Mouse (Mus musculus): ENCODE measurements around the gene Hoxd8. TPM values are rescaled to one million over a fixed set of nuclear protein-coding genes. Genes with fewer than 3 reads are reported as not detected.

The Hoxd8 gene
- total and polyA plus RNA-seq, 2 experiments from 2014 or later, result 0.37 TPM; not detected in 1

DNA sequence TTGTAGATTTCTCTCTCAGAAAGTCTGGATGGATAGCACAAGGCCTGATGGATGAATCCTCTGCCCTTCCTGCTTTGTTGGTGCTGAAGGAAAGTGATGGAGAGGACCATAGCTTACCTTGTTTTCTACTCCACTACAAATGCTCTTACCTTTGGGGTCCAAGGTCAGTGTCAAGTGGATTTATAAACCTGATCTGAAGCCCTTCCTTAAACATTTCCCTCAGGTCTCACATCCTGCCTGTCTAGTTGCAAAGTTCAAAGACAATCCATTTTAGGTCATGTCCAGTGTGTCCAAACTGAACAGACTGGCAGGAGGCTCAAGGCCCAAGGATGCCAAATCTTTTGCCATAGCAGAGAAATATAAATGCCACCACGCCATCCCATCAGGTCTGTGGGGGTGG, 47.4 kb downstream of the Hoxd8 start:
- H3K36me3 ChIP-seq (ENCODE audit: insufficient read depth, low read length), result no peaks in the 10 kb centered on the region
- ATAC-seq (no peak), DNase-seq (ENCODE audit: low spot score) (no peak)
- H3K4me1 ChIP-seq (ENCODE audit: insufficient read depth, low read length), result no peaks in the 10 kb centered on the region
- H3K4me2 ChIP-seq (ENCODE audit: low read depth, low read length), result no peak overlapping the region
- H3K9ac ChIP-seq (replicated peaks; ENCODE audit: low read length), result no peak overlapping the region
- TF ChIP-seq CTCF (IDR thresholded peaks at IDR 0.05; ENCODE audit: low read depth), result no peak
- no peak overlapping the region for H3K27ac ChIP-seq
- 89% methylated on average over 1 of the region's 1 CpGs for WGBS
- no peak overlapping the region for H3K4me3 ChIP-seq (ENCODE audit: low read length)
- H3K9me3 ChIP-seq (ENCODE audit: low read length), result no peaks in the 10 kb centered on the region
- peaks cover 77% of the 10 kb centered on the region for H3K27me3 ChIP-seq (ENCODE audit: insufficient read depth, low read length)

DNA sequence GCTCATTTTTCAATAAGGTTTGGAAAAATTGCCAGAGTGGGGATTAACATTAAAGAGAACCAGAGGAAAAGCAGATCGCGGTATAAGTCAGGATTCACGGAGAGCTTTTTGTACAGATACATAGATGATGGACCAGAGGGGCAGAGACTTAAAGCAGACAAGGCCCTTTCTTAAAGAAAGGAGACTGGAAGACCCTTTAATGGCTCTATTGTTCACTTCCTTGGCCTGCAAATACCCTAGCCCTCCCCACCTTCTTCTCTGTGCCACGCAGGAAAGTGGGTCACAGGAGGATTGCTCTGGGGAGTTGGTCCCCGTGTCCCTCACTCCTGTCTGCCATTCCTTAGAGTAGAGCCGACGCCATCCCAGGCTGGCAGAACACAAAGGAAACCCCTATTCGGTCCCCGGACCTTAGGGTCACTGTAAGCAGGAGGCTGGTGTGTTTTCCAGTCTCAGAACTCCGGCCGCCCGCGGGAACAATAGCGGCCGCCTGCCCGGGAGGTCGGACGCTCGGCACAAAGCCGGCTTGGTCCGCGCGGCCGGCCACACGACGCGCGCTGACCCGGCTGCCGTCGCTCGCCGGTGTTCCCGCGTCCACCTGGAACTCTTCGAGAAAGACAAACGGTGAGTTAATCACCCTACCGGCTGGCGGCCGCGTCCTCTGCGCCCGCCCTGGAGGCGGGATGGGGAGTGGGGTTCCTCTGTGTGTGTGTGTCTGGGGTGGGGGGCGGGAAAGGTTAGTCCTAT, 48.2 kb downstream of the Hoxd8 start:
- ATAC-seq, result no peak

DNA sequence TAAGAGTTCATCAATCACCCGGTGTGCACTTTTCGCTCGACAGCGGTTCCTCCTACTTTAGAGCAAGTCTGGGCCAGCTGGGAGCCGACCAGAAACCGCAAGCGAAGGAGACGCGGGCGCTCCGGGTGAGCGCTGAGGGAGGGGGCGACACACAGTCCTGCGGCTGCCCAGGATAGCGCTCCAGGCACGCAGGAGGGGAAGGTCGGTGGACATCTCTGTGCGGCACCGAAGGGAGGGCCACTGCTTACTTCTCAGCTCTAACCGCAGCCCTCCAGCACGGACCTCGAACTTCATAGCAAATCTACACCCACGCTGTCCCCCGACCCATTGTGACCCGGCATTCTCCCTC, 48.7 kb downstream of the Hoxd8 start:
- H3K4me2 ChIP-seq (ENCODE audit: low read depth, low read length), result peak overlapping the region; percentile 52
- no peak overlapping the region; the same call in 1 of the 2 replicates for H3K9ac ChIP-seq (replicated peaks; ENCODE audit: low read length)
- no peaks in the 10 kb centered on the region for H3K9me3 ChIP-seq (ENCODE audit: low read length)
- no peak overlapping the region for H3K27ac ChIP-seq
- H3K4me3 ChIP-seq (ENCODE audit: low read length), result peak overlapping the region; percentile 32
- no peaks in the 10 kb centered on the region for H3K4me1 ChIP-seq (ENCODE audit: insufficient read depth, low read length)
- WGBS, result 2% methylated on average over 22 of the region's 25 CpGs
- peaks cover 72% of the 10 kb centered on the region for H3K27me3 ChIP-seq (ENCODE audit: insufficient read depth, low read length)
- no peak for ATAC-seq
- peak; percentile 7 for DNase-seq (ENCODE audit: low spot score)
- no peaks in the 10 kb centered on the region for H3K36me3 ChIP-seq (ENCODE audit: insufficient read depth, low read length)
- no peak for TF ChIP-seq CTCF (IDR thresholded peaks at IDR 0.05; ENCODE audit: low read depth)

More for the DNA sequence above, 48.2 kb downstream of the Hoxd8 start:
- Histone ChIP-seq H3K4me3 (ENCODE audit: low read length) (peak overlapping the region; percentile 32), H3K9me3 (ENCODE audit: low read length) (no peaks in the 10 kb centered on the region), H3K27me3 (ENCODE audit: insufficient read depth, low read length) (peaks cover 72% of the 10 kb centered on the region), H3K4me1 (ENCODE audit: insufficient read depth, low read length) (no peaks in the 10 kb centered on the region), H3K27ac (no peak overlapping the region; the same call in 1 of the 2 replicates), H3K9ac (replicated peaks; ENCODE audit: low read length) (peak overlapping the region; percentile 38; the same call in 1 of the 2 replicates), H3K36me3 (ENCODE audit: insufficient read depth, low read length) (no peaks in the 10 kb centered on the region), H3K4me2 (ENCODE audit: low read depth, low read length) (peak overlapping the region; percentile 52)
- TF ChIP-seq CTCF (IDR thresholded peaks at IDR 0.05; ENCODE audit: low read depth), result no peak
- DNase-seq (ENCODE audit: low spot score), result peak; percentile 13
- 2% methylated on average over 45 of the region's 45 CpGs for WGBS

DNA sequence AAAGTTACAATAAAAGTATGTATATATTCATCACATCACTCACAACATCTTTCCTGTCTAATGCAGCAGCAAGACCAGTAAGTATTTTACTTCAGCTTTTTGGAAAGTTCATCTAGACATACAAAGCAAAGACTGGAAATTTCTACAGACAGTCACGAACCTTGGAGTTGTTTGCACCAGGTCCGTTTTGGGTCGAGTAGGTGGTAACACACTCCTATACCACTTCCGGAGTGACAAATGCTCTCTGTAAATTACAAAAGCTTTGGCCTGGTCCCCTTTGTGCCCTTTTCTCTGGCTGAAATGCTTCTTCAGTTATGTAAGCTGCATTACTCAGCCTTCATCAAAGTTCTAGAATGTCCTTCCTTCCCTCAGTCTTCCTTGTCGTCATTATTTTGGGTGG, 49.3 kb downstream of the Hoxd8 start:
- no peaks in the 10 kb centered on the region for H3K36me3 ChIP-seq (ENCODE audit: insufficient read depth, low read length)
- TF ChIP-seq CTCF (IDR thresholded peaks at IDR 0.05; ENCODE audit: low read depth), result no peak
- no peak overlapping the region for H3K4me2 ChIP-seq (ENCODE audit: low read depth, low read length)
- DNase-seq (ENCODE audit: low spot score), result no peak
- H3K9me3 ChIP-seq (ENCODE audit: low read length), result no peaks in the 10 kb centered on the region
- WGBS, result 27% methylated on average over 5 of the region's 5 CpGs
- ATAC-seq, result no peak
- peaks cover 78% of the 10 kb centered on the region for H3K27me3 ChIP-seq (ENCODE audit: insufficient read depth, low read length)
- H3K4me1 ChIP-seq (ENCODE audit: insufficient read depth, low read length), result no peaks in the 10 kb centered on the region
- no peak overlapping the region for H3K9ac ChIP-seq (replicated peaks; ENCODE audit: low read length)
- no peak overlapping the region for H3K4me3 ChIP-seq (ENCODE audit: low read length)
- no peak overlapping the region for H3K27ac ChIP-seq

MicroRNA genes within 50 kb of the gene (microRNA counts, 519-probe panel; counts per million panel counts)
- 4,484 counts per million, percentile 79 among the panel's probes with 10 or more counts for microRNA mmu-miR-10b

Small RNAs within 50 kb of the gene (microRNA-seq; reads per million reads assigned to microRNA genes)
- 0 reads per million in 2 experiments for gene Gm44463
- gene Mir10b, result 10,986 to 11,055 reads per million in 2 experiments

Other genes with a start within 250 kb of the Hoxd8 start
- 28.4 and 54.2 TPM in 2 replicates for gene Lnpk, start 125.2 kb upstream of the Hoxd8 start, total RNA-seq (2014; rRNA removed)
- gene Lnpk, start 125.2 kb upstream of the Hoxd8 start, polyA plus RNA-seq (2015; fragmentation: Nextera tagmentation; extraction: Ambion mirVana), result 40.8 and 41.0 TPM in 2 replicates
- gene Evx2, start 45.1 kb upstream of the Hoxd8 start, total RNA-seq (2014; rRNA removed), result 4.3 and 9.6 TPM in 2 replicates
- gene Evx2, start 45.1 kb upstream of the Hoxd8 start, polyA plus RNA-seq (2015; fragmentation: Nextera tagmentation; extraction: Ambion mirVana), result 0.39 and 0.55 TPM in 2 replicates
- gene Hoxd13, start 36.3 kb upstream of the Hoxd8 start, total RNA-seq (2014; rRNA removed), result 0.21 TPM in 1 of 2 replicates, not detected in the other
- 0.09 TPM in 1 of 2 replicates, not detected in the other for gene Hoxd13, start 36.3 kb upstream of the Hoxd8 start, polyA plus RNA-seq (2015; fragmentation: Nextera tagmentation; extraction: Ambion mirVana)
- not detected in 2 replicates for gene Hoxd12, start 29.6 kb upstream of the Hoxd8 start, total RNA-seq (2014; rRNA removed)
- gene Hoxd12, start 29.6 kb upstream of the Hoxd8 start, polyA plus RNA-seq (2015; fragmentation: Nextera tagmentation; extraction: Ambion mirVana), result not detected in 2 replicates
- gene Hoxd11, start 25.1 kb upstream of the Hoxd8 start, total RNA-seq (2014; rRNA removed), result not detected in 2 replicates
- not detected in 2 replicates for gene Hoxd11, start 25.1 kb upstream of the Hoxd8 start, polyA plus RNA-seq (2015; fragmentation: Nextera tagmentation; extraction: Ambion mirVana)
- gene Hoxd10, start 12.7 kb upstream of the Hoxd8 start, total RNA-seq (2014; rRNA removed), result not detected in 2 replicates
- gene Hoxd10, start 12.7 kb upstream of the Hoxd8 start, polyA plus RNA-seq (2015; fragmentation: Nextera tagmentation; extraction: Ambion mirVana), result not detected in 2 replicates
- gene Hoxd9, start 6.9 kb upstream of the Hoxd8 start, total RNA-seq (2014; rRNA removed), result not detected in 2 replicates
- gene Hoxd9, start 6.9 kb upstream of the Hoxd8 start, polyA plus RNA-seq (2015; fragmentation: Nextera tagmentation; extraction: Ambion mirVana), result not detected in 2 replicates
- gene Hoxd3, start 7.3 kb downstream of the Hoxd8 start, total RNA-seq (2014; rRNA removed), result 31.3 and 36.8 TPM in 2 replicates
- 25.2 and 26.3 TPM in 2 replicates for gene Hoxd3, start 7.3 kb downstream of the Hoxd8 start, polyA plus RNA-seq (2015; fragmentation: Nextera tagmentation; extraction: Ambion mirVana)
- gene Hoxd4, start 7.3 kb downstream of the Hoxd8 start, total RNA-seq (2014; rRNA removed), result 13.9 and 18.1 TPM in 2 replicates
- 1.6 and 1.9 TPM in 2 replicates for gene Hoxd4, start 7.3 kb downstream of the Hoxd8 start, polyA plus RNA-seq (2015; fragmentation: Nextera tagmentation; extraction: Ambion mirVana)
- 1.3 and 3.5 TPM in 2 replicates for gene Gm28230, start 22.1 kb downstream of the Hoxd8 start, total RNA-seq (2014; rRNA removed)
- 0.37 and 0.70 TPM in 2 replicates for gene Gm28230, start 22.1 kb downstream of the Hoxd8 start, polyA plus RNA-seq (2015; fragmentation: Nextera tagmentation; extraction: Ambion mirVana)
- gene Hoxd1, start 58.4 kb downstream of the Hoxd8 start, total RNA-seq (2014; rRNA removed), result 0.26 and 1.7 TPM in 2 replicates
- gene Hoxd1, start 58.4 kb downstream of the Hoxd8 start, polyA plus RNA-seq (2015; fragmentation: Nextera tagmentation; extraction: Ambion mirVana), result 0.43 and 0.46 TPM in 2 replicates
- gene Mtx2, start 121.2 kb downstream of the Hoxd8 start, total RNA-seq (2014; rRNA removed), result 104 and 139 TPM in 2 replicates
- 149 and 150 TPM in 2 replicates for gene Mtx2, start 121.2 kb downstream of the Hoxd8 start, polyA plus RNA-seq (2015; fragmentation: Nextera tagmentation; extraction: Ambion mirVana)

All from hindbrain, postnatal 0 days (tissue).